Mouse (Mus musculus) ES-Bruce4 (cell line): ENCODE measurements around the gene Fam24b.

Source experiments
- CTCF ChIP-seq: IDR thresholded peaks from one replicate; pipeline ENCODE4 v1.8.1; 2011; ENCODE audit warnings: low read depth, low read length
- POLR2A ChIP-seq: IDR thresholded peaks from one replicate; pipeline ENCODE4 v1.8.1; 2011; ENCODE audit warnings: low read length; ENCODE audit not compliant: insufficient read depth

DNA sequence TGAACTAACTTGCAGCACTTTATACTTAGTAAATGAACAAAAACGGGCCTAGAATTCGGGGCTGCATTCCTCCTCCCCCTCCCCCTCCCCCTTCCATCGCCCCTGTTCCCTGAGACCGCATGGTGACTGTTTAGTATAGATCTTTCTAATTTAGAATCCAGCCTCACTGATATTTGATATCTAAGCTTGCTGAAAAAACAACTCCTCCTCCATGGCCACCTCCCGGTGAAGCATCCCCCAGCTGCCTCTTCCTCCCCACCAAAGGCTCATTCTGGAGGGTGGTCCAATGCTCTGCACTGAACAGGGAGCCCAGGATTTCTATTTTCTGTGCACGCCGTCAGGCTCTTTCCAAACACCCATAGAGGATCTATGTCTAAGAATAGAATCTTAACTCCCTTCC lies 11.0 kb downstream of the Fam24b start:
- TF ChIP-seq POLR2A = no peak
- TF ChIP-seq CTCF = no peak
